13 mouse cellular contexts compared by ENCODE assay signal in the genomic region with DNA sequence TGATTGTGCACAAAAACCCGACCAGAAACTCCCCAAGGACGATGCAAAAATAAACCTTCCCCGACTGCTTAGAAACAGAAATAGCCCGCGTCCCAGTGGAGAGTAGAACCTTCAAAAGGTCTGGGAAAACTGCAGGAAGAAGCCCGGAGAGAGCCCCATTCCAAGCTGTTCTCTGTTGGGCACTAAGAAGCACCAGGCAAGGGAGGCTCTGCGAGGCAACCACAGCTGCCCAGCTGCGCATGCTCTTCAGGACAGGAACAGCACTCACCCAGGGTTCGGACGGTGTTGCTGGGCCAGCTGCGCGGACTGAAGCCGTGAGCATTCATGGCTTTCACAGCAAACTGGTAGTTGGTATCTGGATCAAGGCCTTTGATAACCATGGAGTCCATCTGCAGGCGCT.
A peak's percentile ranks its signal among the peaks of the same experiment; 100 is the strongest.
DNase-seq lines count a peak whose midpoint lies in the region; ATAC-seq and TF ChIP-seq lines count a peak whose summit lies in the region.
"Had no signal": no experiment of that assay in that cellular context is flagged by ENCODE, and none has a peak within 500 bp of the region (broad histone marks: within the 10 kb centered on the region; RNA-seq: fewer than 3 reads in every experiment).

No protein-coding gene starts in this region.

- DNase-seq in limb, embryonic 10.5 days (ENCODE audit: low spot score): no peak
- no peak for DNase-seq in B cell, adult 2 months
- no peak for DNase-seq in right cerebral cortex, adult 18-20 months
- DNase-seq: cerebellum, adult 9-10 months; kidney, postnatal 25 days; lung, postnatal 14 days; retina, postnatal 1 day had no signal

- no peaks in the 10 kb centered on the region for H3K36me3 ChIP-seq in limb, embryonic 13.5 days
- H3K36me3 ChIP-seq in limb, embryonic 10.5 days: no peaks in the 10 kb centered on the region
- no peaks in the 10 kb centered on the region for H3K36me3 ChIP-seq in heart, embryonic 11.5 days (ENCODE audit: control insufficient read depth, insufficient read depth, low read length)
- H3K36me3 ChIP-seq in stomach, embryonic 16.5 days (ENCODE audit: control insufficient read depth, insufficient read depth, low read length): no peaks in the 10 kb centered on the region
- H3K36me3 ChIP-seq: stomach, embryonic 15.5 days had no signal

- no peaks in the 10 kb centered on the region for H3K9me3 ChIP-seq in limb, embryonic 13.5 days
- no peaks in the 10 kb centered on the region for H3K9me3 ChIP-seq in limb, embryonic 10.5 days (replicated peaks)
- no peaks in the 10 kb centered on the region for H3K9me3 ChIP-seq in heart, embryonic 11.5 days (replicated peaks; ENCODE audit: control insufficient read depth, low read length)
- no peaks in the 10 kb centered on the region for H3K9me3 ChIP-seq in stomach, embryonic 16.5 days (replicated peaks; ENCODE audit: control insufficient read depth, low read length)
- H3K9me3 ChIP-seq: stomach, embryonic 15.5 days had no signal

- no peak overlapping the region for H3K9ac ChIP-seq in limb, embryonic 13.5 days
- H3K9ac ChIP-seq in heart, embryonic 11.5 days (ENCODE audit: low read depth, low read length): no peak overlapping the region
- H3K9ac ChIP-seq in stomach, embryonic 16.5 days (ENCODE audit: low read length): no peak overlapping the region
- H3K9ac ChIP-seq: stomach, embryonic 15.5 days had no signal

- peak overlapping the region; percentile 16; the same call in 1 of the 2 replicates for H3K4me2 ChIP-seq in limb, embryonic 13.5 days (replicated peaks)
- H3K4me2 ChIP-seq in heart, embryonic 11.5 days: peak overlapping the region; percentile 41
- H3K4me2 ChIP-seq in stomach, embryonic 16.5 days (ENCODE audit: low read depth, low read length): no peak overlapping the region
- H3K4me2 ChIP-seq: stomach, embryonic 15.5 days had no signal

- no peak for TF ChIP-seq POLR2A in cortical plate, adult 2 months (IDR thresholded peaks at IDR 0.05; ENCODE audit: extremely low read depth, insufficient read depth, low read length)

- H3K4me3 ChIP-seq in limb, embryonic 13.5 days: no peak overlapping the region
- no peak overlapping the region for H3K4me3 ChIP-seq in limb, embryonic 10.5 days
- H3K4me3 ChIP-seq in cortical plate, adult 2 months (ENCODE audit: insufficient read depth, low read length): no peak overlapping the region
- H3K4me3 ChIP-seq in heart, embryonic 11.5 days (ENCODE audit: low read depth, low read length): no peak overlapping the region
- no peak overlapping the region for H3K4me3 ChIP-seq in stomach, embryonic 16.5 days (replicated peaks; ENCODE audit: low read length)
- H3K4me3 ChIP-seq: erythroblast, embryonic 14.5 days; stomach, embryonic 15.5 days had no signal

- peak; percentile 51; the same call in 1 of the 2 replicates for ATAC-seq in limb, embryonic 13.5 days (ENCODE audit: low FRiP score, low read depth)
- no peak for ATAC-seq in heart, embryonic 11.5 days (replicated peaks; ENCODE audit: insufficient number of reproducible peaks, low FRiP score, low TSS enrichment)
- no peak for ATAC-seq in stomach, embryonic 16.5 days (ENCODE audit: insufficient read depth, low FRiP score)

- WGBS in limb, embryonic 13.5 days: 59% methylated on average over 14 of the region's 14 CpGs
- 64% methylated on average over 14 of the region's 14 CpGs for WGBS in limb, embryonic 10.5 days
- WGBS in heart, embryonic 11.5 days (ENCODE audit: insufficient replicate concordance): 32% methylated on average over 14 of the region's 14 CpGs
- WGBS in stomach, embryonic 16.5 days: 63% methylated on average over 14 of the region's 14 CpGs

- no peak for TF ChIP-seq CTCF in cortical plate, adult 2 months (IDR thresholded peaks at IDR 0.05; ENCODE audit: extremely low read depth, insufficient read depth, low read length)

- H3K27ac ChIP-seq in limb, embryonic 13.5 days: no peak overlapping the region
- no peak overlapping the region for H3K27ac ChIP-seq in limb, embryonic 10.5 days
- peak overlapping the region; percentile 3; the same call in 1 of the 2 replicates for H3K27ac ChIP-seq in cortical plate, adult 2 months (ENCODE audit: insufficient read depth, low read length)
- H3K27ac ChIP-seq in heart, embryonic 11.5 days (ENCODE audit: low read depth, low read length): no peak overlapping the region
- peak overlapping the region; percentile 27; the same call in 1 of the 2 replicates for H3K27ac ChIP-seq in stomach, embryonic 16.5 days (ENCODE audit: low read length)
- H3K27ac ChIP-seq: stomach, embryonic 15.5 days had no signal

- no peaks in the 10 kb centered on the region for H3K27me3 ChIP-seq in limb, embryonic 13.5 days
- H3K27me3 ChIP-seq in limb, embryonic 10.5 days (ENCODE audit: low read depth, poor library complexity, severe bottlenecking): no peaks in the 10 kb centered on the region
- H3K27me3 ChIP-seq in heart, embryonic 11.5 days (ENCODE audit: control insufficient read depth, insufficient read depth, low read length): no peaks in the 10 kb centered on the region
- H3K27me3 ChIP-seq in stomach, embryonic 16.5 days (ENCODE audit: control insufficient read depth, insufficient read depth, low read length): no peaks in the 10 kb centered on the region
- H3K27me3 ChIP-seq: stomach, embryonic 15.5 days had no signal

- peaks cover 14% of the 10 kb centered on the region; the same call in 1 of the 2 replicates for H3K4me1 ChIP-seq in limb, embryonic 13.5 days
- H3K4me1 ChIP-seq in limb, embryonic 10.5 days: no peaks in the 10 kb centered on the region; the same call in 1 of the 2 replicates
- H3K4me1 ChIP-seq in cortical plate, adult 2 months (ENCODE audit: control insufficient read depth, insufficient read depth, low read length): no peaks in the 10 kb centered on the region
- no peaks in the 10 kb centered on the region for H3K4me1 ChIP-seq in heart, embryonic 11.5 days (ENCODE audit: control insufficient read depth, insufficient read depth, low read length)
- peaks cover 5% of the 10 kb centered on the region; the same call in 1 of the 2 replicates for H3K4me1 ChIP-seq in stomach, embryonic 16.5 days (ENCODE audit: control insufficient read depth, insufficient read depth, low read length)

Comparison
In these comparisons a context has a peak if more than half of its experiments do, and no peak if none do; other contexts are left out.
1. H3K27ac ChIP-seq: peak in cortical plate, adult 2 months (single experiment) and stomach, embryonic 16.5 days (single experiment); none in limb, embryonic 13.5 days (single experiment), limb, embryonic 10.5 days (single experiment) and heart, embryonic 11.5 days (single experiment).